Mouse (Mus musculus) activated CD4-positive, CD25-positive, alpha-beta regulatory T cell, adult 4 months (primary cell): ENCODE measurements around the gene Ttn. TPM values are rescaled to one million over a fixed set of nuclear protein-coding genes. Genes with fewer than 3 reads are reported as not detected.
A peak's percentile ranks its signal among the peaks of the same experiment; 100 is the strongest.

Experiments
- ATAC-seq: one replicate; pipeline ENCODE4 v1.8.0; 2017
- polyA plus RNA-seq, 2 experiments: library from polyadenylated mRNA; unstranded; fragments of 100-300 nt; shearing (Covaris generic); gene quantifications; one replicate each; pipeline ENCODE4 v1.2.1; 2017

The Ttn gene
- polyA plus RNA-seq, 2 experiments from 2014 or later: 6.2 to 6.9 TPM

DNA sequence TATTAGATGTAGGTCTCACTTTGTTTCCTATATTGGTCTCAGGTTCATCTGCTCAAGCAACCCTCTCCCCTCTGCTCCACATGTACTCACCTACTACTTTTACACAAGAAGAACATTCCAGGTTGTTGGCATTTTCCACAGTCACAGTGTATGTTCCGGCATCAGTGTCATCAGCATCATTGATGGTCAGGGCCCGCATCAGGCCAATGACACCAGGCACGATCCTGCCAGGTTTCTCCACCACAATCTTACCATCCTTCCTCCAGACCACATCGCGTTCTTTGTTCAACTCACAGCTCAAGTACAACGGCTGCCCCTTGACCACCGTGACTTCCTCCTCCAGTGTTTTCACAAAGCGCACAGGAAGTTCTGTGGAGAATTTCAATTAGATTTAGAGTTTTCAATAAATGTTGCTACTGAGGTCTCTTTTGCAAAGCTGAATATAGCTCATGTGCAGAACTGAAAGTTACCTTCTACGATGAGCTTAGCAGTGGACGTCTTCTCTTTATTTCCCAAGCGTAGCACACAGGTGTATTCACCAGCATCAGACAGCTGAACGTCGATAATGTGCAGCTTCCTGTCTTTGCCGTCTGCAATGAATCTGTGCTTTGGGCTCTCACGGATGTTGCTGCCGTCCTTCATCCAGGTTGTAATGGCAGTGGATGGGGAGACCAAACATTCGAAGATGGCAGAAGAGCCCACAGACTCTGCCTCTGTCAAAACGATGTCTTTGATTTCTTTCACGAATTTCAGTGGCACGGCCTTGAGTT is 168.1 kb downstream of the Ttn start:
- peak; percentile 69 for ATAC-seq

DNA sequence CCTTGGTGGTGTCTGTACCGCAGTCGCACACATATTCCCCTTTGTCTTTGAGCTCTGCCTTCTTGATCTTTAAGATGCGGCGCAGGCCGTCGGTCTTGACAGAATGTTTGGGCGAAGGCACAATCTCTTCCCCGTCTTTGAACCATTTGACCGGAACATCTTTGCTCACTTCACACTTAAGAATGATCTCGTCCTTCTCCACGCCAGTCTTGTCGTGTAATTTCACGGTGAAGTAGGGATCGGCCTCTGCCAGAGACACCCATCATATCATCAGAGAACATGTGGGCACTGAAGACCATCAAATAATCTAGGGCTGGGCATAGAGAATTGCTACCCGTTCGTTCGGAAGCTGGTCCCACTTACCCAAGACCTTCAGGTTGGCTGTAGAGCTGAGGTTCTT is 171.2 kb downstream of the Ttn start:
- no peak for ATAC-seq

DNA sequence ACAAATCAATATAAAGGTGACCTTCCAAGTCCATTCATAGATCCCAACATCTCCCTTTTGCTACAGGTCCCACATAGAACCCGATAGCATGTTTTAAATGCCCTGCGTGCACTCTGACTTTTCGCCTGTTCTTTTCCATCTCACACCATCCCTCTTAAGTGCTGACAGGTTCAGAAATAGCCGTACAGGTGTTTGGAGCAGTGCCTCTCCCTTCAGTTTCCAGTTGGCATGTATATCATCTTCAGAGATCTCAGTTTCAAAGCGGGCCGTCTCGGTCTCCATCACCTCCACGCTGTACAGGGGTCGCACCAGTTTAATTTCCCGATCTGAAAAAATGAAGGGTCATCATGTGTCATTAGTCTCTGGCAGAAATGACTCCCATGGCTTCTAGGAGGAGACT is 174.0 kb downstream of the Ttn start:
- ATAC-seq: no peak

DNA sequence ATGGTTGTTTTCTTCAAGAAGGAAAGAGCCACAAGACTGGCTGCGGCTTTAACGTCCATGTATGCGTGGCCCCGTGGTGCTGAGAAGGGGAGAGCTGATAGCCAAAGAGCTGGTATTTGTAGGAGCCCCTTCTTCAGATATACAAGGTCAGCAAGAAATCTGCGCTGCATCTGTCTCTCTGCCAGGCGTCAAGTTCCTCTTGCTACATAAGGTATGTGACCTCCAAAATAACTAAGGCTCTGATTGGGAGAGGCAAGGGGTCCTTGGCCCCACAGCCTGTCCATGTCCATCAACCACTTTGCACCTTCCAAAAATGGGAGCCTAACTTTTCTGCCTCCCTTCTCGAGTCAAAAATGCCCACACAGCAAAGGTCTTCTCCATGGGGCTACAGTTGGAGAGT is 175.1 kb downstream of the Ttn start:
- no peak for ATAC-seq

DNA sequence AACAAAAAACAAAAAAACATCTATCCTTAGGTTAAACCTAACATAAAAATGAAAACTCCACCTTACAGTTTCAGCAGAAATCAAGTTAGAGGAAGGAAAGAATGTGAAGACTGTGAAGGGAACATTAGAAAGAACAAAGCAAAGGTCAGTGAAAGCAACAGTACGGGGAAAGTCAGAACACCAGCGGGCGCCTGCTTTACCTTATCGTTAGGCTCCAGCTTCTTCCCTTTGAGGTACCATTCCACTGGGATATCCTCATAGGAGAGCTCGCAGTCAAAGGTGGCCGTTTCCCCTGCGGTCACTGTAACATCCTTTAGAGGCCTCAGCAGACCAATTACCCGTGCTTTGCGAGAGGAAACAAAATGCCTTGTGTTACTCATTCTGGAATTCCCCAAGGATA is 175.5 kb downstream of the Ttn start:
- ATAC-seq: no peak

DNA sequence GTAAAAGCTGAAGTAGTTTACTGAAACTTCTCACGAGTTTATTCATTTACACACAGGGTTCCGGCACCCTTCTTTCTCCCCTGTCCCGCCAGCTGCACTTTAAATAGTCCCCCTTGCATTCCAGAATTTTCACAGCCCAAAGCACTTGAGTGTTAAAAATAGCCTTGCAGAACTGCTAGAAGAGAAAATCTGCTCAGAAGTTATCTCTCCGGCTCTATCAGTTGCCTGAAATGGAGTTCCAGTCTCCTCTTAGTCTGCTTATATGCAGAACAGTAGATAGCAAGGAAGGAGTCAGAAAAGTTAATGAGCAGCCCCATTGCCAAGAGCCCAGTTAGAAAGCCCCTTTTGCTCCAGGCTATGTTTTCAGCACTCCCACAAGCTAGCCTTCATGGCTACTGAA is 176.0 kb downstream of the Ttn start:
- ATAC-seq: no peak

DNA sequence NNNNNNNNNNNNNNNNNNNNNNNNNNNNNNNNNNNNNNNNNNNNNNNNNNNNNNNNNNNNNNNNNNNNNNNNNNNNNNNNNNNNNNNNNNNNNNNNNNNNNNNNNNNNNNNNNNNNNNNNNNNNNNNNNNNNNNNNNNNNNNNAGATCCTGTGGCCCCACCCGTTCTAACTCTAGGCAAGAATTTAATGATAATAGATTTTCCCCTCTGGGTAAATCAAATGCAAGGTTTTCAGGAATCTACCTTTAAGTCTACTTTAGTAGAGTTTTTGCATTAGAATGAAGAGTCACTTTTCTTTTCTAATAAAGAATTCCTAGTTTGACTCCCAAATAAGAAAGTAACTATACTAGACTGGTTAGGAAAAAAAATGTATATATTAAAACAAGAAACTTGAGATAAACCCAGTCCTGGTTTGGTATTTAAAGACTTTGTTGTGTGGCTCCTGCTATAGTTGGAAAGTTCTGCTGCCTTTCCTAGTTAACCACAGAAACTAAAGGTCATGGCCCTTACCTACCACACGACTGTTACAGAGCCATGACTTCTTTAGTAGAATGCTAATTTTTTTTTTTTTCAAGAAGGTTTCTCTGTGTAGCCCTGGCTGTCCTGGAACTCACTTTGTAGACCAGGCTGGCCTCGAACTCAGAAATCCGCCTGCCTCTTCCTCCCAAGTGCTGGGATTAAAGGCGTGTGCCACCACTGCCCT is 177.0 kb downstream of the Ttn start:
- ATAC-seq: no peak

DNA sequence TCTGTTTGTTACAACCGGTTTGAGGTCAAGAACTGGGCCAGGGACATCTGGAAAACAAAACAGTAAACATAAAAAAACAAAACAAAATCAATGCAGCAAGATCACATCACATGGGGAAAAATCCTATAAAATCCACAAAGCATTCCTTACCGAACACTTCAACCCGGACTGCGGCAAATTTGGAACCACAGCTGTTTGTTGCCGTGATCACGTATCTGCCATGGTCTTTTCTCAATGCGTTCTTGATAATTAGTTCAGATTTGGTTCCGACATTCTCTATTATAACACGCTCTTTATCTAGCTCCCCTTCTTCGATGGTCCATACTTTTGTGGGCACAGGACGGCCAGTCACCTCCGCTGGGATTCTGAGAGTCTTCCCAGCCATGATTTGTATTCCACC is 198.2 kb downstream of the Ttn start:
- ATAC-seq: no peak

DNA sequence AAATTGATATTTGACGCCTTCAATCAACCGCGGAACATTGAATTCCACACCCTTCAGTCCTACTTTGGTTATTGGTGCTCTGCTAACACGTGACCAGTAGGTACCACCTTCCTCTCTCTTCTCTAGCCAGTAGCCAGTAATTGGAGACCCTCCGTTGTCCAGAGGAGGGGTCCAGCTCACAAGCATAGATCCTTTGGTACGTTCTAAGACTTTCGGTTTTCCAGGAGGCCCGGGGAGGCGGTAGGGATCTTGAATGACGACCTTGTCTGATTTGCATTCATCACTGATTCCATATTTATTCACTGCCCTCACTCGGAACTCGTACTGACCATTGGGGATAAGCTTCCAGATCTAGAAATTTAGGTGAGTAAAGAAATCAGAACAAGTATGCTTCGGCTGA is 201.6 kb downstream of the Ttn start:
- no peak for ATAC-seq

DNA sequence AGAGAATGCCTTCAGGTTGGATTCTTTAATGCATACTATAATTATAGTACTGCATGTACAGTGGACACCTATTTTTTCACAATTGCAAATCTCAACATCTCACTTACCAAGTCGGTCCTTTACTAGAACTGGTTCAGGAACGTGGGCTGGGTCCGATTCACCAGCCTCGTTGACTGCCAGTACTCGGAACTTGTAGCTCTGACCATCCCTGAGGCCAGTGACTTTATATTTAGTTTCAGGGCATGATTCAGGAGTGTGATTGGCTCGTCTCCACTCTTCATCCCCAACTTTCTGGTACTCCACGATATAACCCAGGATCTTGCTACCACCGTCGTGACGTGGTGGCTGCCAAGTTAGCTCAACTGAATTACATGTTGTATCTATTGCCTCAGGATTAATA is 212.5 kb downstream of the Ttn start:
- ATAC-seq: no peak

DNA sequence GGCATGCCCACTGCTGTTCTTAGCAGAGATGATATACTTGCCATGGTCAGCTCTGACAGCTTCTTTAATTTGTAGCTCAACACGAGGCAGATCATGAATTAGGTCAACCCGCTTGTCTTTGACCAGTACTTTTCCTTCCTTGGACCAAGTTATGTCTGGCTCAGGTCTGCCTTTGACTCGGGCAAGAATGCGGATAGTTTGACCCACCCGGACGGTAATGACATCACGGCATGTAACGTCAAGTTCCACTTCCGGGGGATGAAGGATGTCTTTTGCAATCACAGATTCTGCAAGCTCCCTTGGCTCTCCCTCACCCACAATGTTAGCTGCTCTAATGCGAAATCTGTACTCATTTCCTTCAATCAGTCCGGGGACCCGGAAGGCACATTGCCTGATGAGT is 215.1 kb downstream of the Ttn start:
- no peak for ATAC-seq

DNA sequence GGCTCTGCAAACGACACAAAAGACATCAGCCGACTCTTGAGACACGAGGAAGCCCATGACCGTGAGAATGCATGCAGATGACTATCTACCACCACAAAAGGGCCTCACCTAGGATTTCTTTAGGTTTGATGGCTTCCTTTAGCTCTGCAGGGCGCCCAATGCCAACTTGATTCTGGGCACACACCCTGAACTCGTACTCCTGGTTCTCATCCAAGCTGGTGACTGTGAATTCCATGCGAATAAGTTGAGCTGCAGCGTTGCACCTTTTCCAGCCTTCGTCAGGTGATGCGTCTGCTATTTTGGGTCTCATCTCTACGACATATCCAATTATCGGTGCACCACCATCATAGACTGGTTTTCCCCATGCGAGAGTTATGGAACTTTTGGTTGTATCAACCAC is 217.8 kb downstream of the Ttn start:
- ATAC-seq: no peak

DNA sequence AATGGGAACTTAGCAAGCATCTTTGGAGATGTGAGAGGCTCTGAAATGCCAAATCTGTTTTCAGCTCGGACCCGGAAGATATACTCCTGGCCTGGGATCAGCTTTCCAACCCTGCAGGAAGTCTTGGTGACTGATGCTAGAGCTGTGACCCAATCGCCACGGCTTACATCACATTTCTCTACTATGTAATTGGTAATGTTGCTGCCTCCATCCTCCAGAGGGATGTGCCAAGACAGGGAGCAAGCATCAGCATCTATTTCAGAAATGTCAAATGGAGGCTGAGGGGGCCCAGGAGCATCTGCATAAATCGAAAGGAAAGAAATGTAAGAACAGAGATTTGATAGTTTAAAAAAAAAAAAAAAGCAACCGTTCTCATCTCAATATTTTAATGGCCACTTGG is 220.2 kb downstream of the Ttn start:
- no peak for ATAC-seq

DNA sequence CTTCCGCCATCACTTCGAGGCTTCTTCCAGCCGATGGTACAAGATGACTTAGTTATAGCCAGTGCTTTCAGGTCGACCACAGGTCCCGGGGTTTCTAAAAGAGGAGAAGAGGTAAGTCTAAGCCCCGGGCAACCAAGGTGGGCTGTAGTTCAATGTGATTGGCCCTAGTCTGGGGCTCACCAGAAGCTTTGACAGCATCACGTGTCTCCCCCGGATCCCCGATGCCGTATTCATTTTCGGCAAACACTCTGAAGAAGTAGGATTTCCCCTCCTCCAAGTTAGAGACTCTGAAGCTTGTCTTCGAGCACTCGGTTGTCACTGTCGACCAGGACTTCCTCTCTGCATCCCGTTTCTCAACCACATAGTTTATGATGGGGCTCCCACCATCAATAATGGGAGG is 225.9 kb downstream of the Ttn start:
- no peak for ATAC-seq

DNA sequence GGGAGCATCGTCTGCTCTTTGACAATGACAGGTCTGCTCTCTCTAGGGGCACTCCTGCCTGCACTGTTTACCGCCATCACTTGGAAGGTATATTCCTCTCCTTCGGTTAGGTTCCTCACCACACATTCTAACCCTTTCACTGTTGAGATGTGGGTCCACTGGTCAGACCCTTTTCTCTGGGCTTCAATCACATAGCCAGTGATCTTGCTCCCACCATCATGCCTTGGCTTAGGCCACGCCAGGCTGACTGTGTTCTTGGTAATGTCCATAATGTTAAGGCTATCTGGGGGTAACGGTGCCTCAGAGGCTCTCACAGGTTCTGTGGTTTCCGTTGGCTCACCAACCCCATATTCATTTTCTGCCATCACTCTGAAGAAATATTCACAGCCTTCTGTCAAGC is 230.4 kb downstream of the Ttn start:
- ATAC-seq: no peak

DNA sequence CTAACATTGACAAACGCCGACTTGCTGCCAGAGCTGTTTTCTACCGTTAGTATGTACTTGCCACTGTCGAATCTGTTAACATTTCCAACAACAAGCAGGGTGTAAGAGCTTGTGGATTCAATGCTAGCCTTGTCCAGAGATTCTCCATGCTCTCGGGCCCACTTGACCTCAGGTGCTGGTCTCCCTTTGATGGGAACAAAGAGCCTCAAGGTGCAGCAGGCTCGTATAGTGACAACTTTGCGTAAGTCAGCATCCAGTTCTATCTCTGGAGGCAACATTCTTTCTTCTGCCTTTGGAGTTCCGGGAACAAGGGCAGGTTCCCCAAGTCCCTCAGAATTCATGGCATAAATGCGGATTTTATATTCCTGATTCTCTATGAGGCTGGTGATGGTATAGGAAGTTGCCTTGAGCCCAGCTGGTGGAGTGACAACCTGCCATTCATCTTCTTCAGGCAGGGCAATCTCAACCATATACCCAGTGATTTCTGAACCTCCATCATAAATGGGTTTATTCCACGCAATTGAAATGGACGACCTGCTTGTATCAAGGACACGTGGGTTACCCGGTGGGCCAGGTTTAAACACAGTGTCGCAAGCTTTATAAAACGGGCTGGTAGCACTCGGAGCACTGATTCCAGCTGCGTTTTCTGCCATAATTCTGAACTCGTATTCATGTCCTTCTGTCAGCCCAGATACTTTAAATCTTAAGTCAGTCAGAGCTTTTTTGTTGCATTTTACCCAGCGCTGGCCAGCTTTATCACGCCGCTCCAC is 232.8 kb downstream of the Ttn start:
- ATAC-seq: no peak

DNA sequence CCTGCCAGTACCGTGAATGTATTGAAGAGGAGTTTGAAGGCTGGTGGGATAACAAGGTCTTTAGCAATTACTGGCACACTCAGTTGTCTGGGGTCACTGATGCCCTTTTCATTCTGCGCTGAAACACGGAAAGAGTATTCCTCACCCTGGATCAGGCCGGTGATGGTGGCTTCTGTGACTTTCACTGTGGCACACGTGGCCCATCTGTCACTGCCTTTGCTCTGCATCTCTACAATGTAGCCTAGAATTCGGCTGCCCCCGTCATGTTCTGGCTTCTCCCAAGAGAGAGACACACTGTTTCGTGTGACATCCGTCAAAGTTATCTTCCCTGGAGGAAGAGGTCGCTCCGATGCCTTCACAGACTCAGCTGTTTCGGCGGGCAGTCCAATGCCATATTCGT is 233.7 kb downstream of the Ttn start:
- no peak for ATAC-seq

DNA sequence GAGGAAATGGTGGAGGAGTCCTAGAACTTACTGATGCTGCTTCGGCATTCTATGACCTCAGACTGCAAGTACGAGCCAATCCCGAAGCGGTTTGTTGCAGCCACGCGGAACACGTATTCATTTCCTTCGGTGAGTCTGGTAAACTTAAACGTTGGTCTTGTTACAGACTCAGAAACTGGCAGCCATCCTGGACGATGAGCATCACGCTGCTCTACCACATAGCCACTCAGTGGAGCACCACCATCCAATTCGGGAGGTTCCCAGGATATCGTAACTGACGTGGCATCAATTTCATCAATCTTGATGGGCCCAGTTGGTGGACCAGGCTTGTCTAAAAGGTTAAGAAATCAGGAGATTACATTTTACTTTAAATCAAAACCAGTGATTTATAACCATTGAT is 262.7 kb downstream of the Ttn start:
- no peak for ATAC-seq

DNA sequence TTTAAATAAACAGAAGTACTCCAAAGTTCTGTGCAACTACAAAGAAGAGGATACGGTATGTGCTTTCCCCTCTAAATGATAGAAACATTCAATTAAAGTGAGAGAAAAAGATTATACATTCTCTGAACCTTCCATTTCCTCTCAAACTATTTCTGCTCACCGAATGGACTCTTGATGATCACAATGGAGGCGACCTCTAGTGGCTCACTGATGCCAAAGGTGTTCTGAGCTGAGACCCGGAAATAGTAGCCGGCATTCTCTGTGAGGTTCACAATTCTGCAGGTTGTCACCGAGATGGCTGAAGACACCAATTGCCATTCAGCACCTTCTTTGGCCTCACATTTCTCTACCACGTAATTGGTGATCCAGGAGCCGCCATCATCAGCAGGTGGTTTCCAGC is 267.4 kb downstream of the Ttn start:
- no peak for ATAC-seq

DNA sequence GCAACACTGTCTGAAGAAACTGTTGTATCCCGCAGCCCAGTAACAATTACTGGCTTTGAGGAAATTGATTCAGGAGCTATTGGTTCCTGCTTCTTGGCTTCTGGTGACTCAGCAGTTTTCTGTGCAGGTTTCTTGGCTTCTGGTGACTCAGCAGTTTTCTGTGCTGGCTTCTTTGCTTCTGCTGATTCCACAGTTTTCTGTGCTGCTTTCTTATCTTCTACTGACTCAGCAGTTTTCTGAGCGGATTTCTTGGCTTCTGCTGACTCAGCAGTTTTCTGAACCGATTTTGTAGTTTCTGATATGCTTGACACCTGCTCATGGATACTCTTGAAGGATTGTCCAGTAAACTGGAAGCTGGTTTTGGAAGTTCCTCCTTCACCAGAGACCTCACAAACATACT is 273.8 kb downstream of the Ttn start:
- ATAC-seq: no peak

DNA sequence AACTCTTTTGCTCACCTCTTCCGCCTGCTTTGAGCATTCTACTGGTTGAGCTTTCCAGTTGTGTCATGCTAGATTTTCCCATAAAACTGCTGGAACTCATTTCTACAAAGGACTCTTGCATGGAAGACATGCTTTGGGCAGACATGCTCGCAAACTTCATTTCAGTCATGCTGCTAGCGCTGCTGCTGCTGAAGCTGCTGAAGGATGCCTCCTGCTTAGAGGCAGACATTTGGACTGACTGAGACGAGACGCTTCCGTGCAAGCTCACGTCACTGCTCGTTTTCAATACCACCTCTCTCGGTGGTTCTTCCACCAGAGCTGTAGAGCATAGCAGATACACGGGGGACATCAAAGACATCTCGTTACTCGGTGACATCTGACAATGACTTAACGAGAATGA is 276.7 kb downstream of the Ttn start:
- no peak for ATAC-seq

DNA sequence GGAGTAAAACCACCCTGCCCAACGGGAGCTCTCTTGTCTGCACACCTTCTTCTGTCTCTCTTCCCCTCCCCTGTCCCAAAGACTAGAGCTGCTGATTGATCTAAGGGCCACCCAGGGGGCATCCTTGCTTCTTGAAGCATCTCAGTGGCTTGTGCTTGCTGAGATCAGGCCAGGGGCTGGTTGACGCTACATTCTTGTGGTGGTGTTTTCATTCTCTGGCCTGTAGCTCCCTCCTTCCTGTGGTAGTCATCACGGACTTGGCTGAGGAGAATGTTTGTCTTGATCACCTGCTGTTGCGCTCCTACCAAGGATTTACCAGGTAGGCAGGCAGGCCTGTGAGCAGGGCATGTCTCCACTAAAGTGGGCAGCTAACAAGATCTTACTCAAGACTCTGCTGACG is 279.6 kb downstream of the Ttn start:
- no peak for ATAC-seq

DNA sequence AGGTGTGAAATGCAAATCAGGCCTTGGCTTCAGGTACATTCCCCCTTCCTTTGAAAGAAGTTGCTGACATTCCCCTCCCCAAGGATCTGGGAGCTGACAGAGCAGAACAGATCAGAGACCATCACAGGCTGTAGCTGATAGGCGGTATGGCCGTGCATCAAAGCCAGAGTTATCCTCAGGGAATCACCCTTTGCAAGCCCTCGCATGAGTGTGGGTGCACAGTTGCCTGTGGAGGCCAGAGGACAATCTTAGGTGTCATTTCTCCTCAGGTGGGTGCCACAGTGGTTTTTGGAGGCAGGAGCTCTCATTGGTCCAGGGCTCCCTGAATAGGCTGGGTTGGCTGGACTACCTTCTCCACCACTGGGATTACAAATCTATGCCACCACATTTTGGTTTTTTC is 280.2 kb downstream of the Ttn start:
- no peak for ATAC-seq

DNA sequence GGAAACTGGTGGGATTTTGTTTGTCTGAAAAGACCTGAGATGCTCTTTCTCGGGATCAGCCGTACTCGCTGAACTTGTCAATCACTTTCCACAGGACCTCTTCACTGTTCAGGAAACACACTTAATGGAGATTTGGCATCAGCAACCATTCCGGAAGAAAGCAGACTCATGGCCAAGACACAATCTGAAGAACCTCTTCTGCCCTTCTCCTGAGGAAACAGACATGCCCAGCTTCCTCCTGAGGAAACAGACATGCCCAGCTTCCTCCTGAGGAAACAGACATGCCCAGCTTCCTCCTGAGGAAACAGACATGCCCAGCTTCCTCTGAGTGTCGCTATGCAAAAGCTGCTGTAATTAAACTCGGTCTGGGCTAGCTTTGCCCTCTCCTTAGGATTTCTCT is 287.1 kb downstream of the Ttn start:
- ATAC-seq: no peak
